Mouse (Mus musculus) thymus, adult 2 months (tissue): ENCODE results near the gene Pik3cb.

Experiments used
- CTCF ChIP-seq: fragments of 200-500 bp; IDR thresholded peaks from 2 replicates; pipeline ENCODE4 v1.5.1; 2012; ENCODE audit warnings: mild to moderate bottlenecking, control low read depth, low read length, moderate library complexity, borderline replicate concordance; ENCODE audit not compliant: control insufficient read depth, poor library complexity, insufficient read depth; ENCODE audit errors: extremely low read depth
- POLR2A ChIP-seq: fragments of 200-500 bp; IDR thresholded peaks from 2 replicates; pipeline ENCODE4 v1.6.1; 2012; ENCODE audit warnings: mild to moderate bottlenecking, low read length, control low read depth, moderate library complexity; ENCODE audit not compliant: control insufficient read depth, poor library complexity, insufficient read depth; ENCODE audit errors: extremely low read depth

- TF ChIP-seq CTCF, result no peak
- no peak for TF ChIP-seq POLR2A
Observed at GRCm38 (mm10) chr9:99001326-99001725, 139.1 kb downstream of the Pik3cb start.
